Mouse (Mus musculus) thymus, adult 2 months (tissue): Measurements from ENCODE around the gene Klhl26.

Source experiments
- CTCF ChIP-seq: fragments of 200-500 bp; IDR thresholded peaks from 2 replicates; pipeline ENCODE4 v1.5.1; 2012; ENCODE audit warnings: mild to moderate bottlenecking, control low read depth, low read length, moderate library complexity, borderline replicate concordance; ENCODE audit not compliant: control insufficient read depth, poor library complexity, insufficient read depth; ENCODE audit errors: extremely low read depth
- POLR2A ChIP-seq: fragments of 200-500 bp; IDR thresholded peaks from 2 replicates; pipeline ENCODE4 v1.6.1; 2012; ENCODE audit warnings: mild to moderate bottlenecking, low read length, control low read depth, moderate library complexity; ENCODE audit not compliant: control insufficient read depth, poor library complexity, insufficient read depth; ENCODE audit errors: extremely low read depth

DNA sequence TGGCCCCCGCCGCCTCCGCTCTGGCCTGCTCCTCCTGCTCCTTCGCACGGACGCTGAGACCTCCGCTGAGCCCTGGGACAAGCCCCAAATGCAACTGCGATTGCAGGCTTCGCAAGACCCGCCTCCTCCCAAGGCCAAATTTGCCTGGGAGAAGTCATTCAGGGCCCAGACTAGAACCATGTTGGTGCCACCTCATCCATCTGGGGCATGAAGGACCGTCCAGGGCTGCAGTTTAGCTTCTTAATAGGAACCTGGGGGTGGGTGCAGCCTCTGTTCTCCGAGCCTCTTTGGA, 18.9 kb upstream of the Klhl26 start:
- no peak for TF ChIP-seq CTCF
- TF ChIP-seq POLR2A = no peak
